Comparison of ENCODE assay signal across 8 mouse cellular contexts in genomic region chr10:7589592-7590233, GRCm38 (mm10). TPM values are rescaled to one million over a fixed set of nuclear protein-coding genes. Genes with fewer than 3 reads are reported as not detected.
A peak's percentile ranks its signal among the peaks of the same experiment; 100 is the strongest.
DNase-seq lines count a peak whose midpoint lies in the region; ATAC-seq and TF ChIP-seq lines count a peak whose summit lies in the region.

Gene Lrp11 (plus strand): TSS chr10:7589800.

- peak; percentile 93 for DNase-seq in MEL (ENCODE audit: low read depth, low spot score)
- peak; percentile 91 to 92 for DNase-seq in cerebellum, adult 2 months
- peak; percentile 85 for DNase-seq in forebrain, postnatal 0 days
- peak; percentile 94 for DNase-seq in heart, postnatal 4 days
- peak; percentile 57 for DNase-seq in layer of hippocampus, adult 9-10 months (ENCODE audit: low spot score)
- DNase-seq in ovary, postnatal 10 days (ENCODE audit: low spot score) = peak; percentile 92
- peak; percentile 82 to 91 for DNase-seq in thymus, postnatal 10 days (ENCODE audit: low spot score in 2 of 2)

- H3K27ac ChIP-seq in MEL (ENCODE audit: control insufficient read depth, low read depth, low read length) = peak within 1 kb of the TSS; percentile 63
- peak within 1 kb of the TSS; percentile 60 for H3K27ac ChIP-seq in cerebellum, adult 2 months (ENCODE audit: insufficient read depth, low read length)
- H3K27ac ChIP-seq in forebrain, postnatal 0 days (ENCODE audit: low read depth, low read length) = peak within 1 kb of the TSS; percentile 82
- H3K27ac ChIP-seq in lung, embryonic 16.5 days (ENCODE audit: low read length) = no peak within 1 kb of the TSS

- peak within 1 kb of the TSS; percentile 92 for H3K4me2 ChIP-seq in forebrain, postnatal 0 days (ENCODE audit: low read depth)
- peak within 1 kb of the TSS; percentile 98 for H3K4me2 ChIP-seq in lung, embryonic 16.5 days (ENCODE audit: low read depth, low read length)

- no peaks in the 10 kb centered on the region; the same call in 1 of the 2 replicates for H3K79me2 ChIP-seq in MEL (ENCODE audit: control insufficient read depth, insufficient read depth, low read length, poor library complexity)

- H3K36me3 ChIP-seq in MEL (ENCODE audit: control insufficient read depth in 1 of 2, insufficient read depth in 2 of 2, low read length in 2 of 2) = peaks cover 0 to 2% of the 10 kb centered on the region in 2 experiments; a peak in 1 of 4 replicates
- H3K36me3 ChIP-seq in forebrain, postnatal 0 days (ENCODE audit: insufficient read depth) = no peaks in the 10 kb centered on the region
- no peaks in the 10 kb centered on the region for H3K36me3 ChIP-seq in lung, embryonic 16.5 days (ENCODE audit: control insufficient read depth, insufficient read depth, low read length)

- no peaks in the 10 kb centered on the region for H3K9me3 ChIP-seq in MEL (replicated peaks; ENCODE audit: insufficient read depth, low read length)
- H3K9me3 ChIP-seq in forebrain, postnatal 0 days (ENCODE audit: low read length) = no peaks in the 10 kb centered on the region
- no peaks in the 10 kb centered on the region for H3K9me3 ChIP-seq in lung, embryonic 16.5 days (ENCODE audit: control insufficient read depth, low read length)

- peak within 1 kb of the TSS; percentile 73 for H3K9ac ChIP-seq in MEL (ENCODE audit: control insufficient read depth, low read depth, low read length, poor library complexity, severe bottlenecking)
- H3K9ac ChIP-seq in forebrain, postnatal 0 days = peak within 1 kb of the TSS; percentile 81
- H3K9ac ChIP-seq in lung, embryonic 16.5 days (ENCODE audit: low read length) = peak within 1 kb of the TSS; percentile 67

- TF ChIP-seq POLR2A in MEL (IDR thresholded peaks at IDR 0.05; ENCODE audit: control insufficient read depth in 1 of 2, insufficient read depth in 1 of 2, low read depth in 1 of 2, low read length in 2 of 2, poor library complexity in 1 of 2) = peak in 1 of 2 experiments; percentile 42; a peak in 2 of 4 replicates
- TF ChIP-seq POLR2A in cerebellum, adult 2 months (IDR thresholded peaks at IDR 0.05; ENCODE audit: borderline replicate concordance, insufficient read depth, low read length) = peak; percentile 91

- H3K27me3 ChIP-seq in MEL (ENCODE audit: control insufficient read depth in 1 of 2, insufficient read depth in 2 of 2, low read length in 2 of 2) = peaks cover 6 to 7% of the 10 kb centered on the region in 2 experiments; a peak in 3 of 4 replicates
- no peaks in the 10 kb centered on the region for H3K27me3 ChIP-seq in cerebellum, adult 2 months (ENCODE audit: control insufficient read depth, insufficient read depth, low read length)
- no peaks in the 10 kb centered on the region for H3K27me3 ChIP-seq in forebrain, postnatal 0 days (ENCODE audit: insufficient read depth, low read length)
- H3K27me3 ChIP-seq in lung, embryonic 16.5 days (ENCODE audit: control insufficient read depth, insufficient read depth, low read depth, low read length) = peaks cover 3% of the 10 kb centered on the region; the same call in 1 of the 2 replicates

- 0 out of 6 replicates have a peak, but pooled peaks of 1 of the 3 experiments have one; percentile 2 for TF ChIP-seq CTCF in MEL (IDR thresholded peaks at IDR 0.05 in 2 of 3, conservative IDR thresholded peaks at IDR 0.05 in 1 of 3; ENCODE audit: control insufficient read depth in 1 of 3, insufficient read depth in 1 of 3, low read depth in 2 of 3, low read length in 3 of 3, poor library complexity in 1 of 3, severe bottlenecking in 1 of 3)
- TF ChIP-seq CTCF in cerebellum, adult 2 months (IDR thresholded peaks at IDR 0.05; ENCODE audit: borderline replicate concordance, insufficient read depth, low read depth, low read length) = no peak
- peak; percentile 20; the same call in 1 of the 2 replicates for TF ChIP-seq CTCF in forebrain, postnatal 0 days (IDR thresholded peaks at IDR 0.05; ENCODE audit: low read depth)

- 0 out of 4 replicates have a peak, but pooled peaks of 1 of the 2 experiments have one; percentile 9 for TF ChIP-seq EP300 in MEL (IDR thresholded peaks at IDR 0.05; ENCODE audit: low read depth in 1 of 2, low read length in 2 of 2)

- H3K4me3 ChIP-seq in MEL (ENCODE audit: control insufficient read depth in 1 of 2, insufficient read depth in 1 of 2, low read depth in 2 of 2, low read length in 2 of 2) = peak within 1 kb of the TSS; percentile 76 to 83
- peak within 1 kb of the TSS; percentile 96 for H3K4me3 ChIP-seq in cerebellum, adult 2 months (replicated peaks; ENCODE audit: insufficient read depth, low read depth, low read length)
- peak within 1 kb of the TSS; percentile 75 for H3K4me3 ChIP-seq in forebrain, postnatal 0 days (ENCODE audit: low read depth, low read length)
- peak within 1 kb of the TSS; percentile 61 for H3K4me3 ChIP-seq in lung, embryonic 16.5 days (ENCODE audit: low read length)

- peaks cover 0 to 12% of the 10 kb centered on the region in 2 experiments; a peak in 2 of 4 replicates for H3K4me1 ChIP-seq in MEL (ENCODE audit: control insufficient read depth in 1 of 2, insufficient read depth in 2 of 2, low read length in 2 of 2)
- H3K4me1 ChIP-seq in cerebellum, adult 2 months (ENCODE audit: control insufficient read depth, insufficient read depth, low read length) = no peaks in the 10 kb centered on the region
- peaks cover 18% of the 10 kb centered on the region for H3K4me1 ChIP-seq in forebrain, postnatal 0 days (ENCODE audit: insufficient read depth)
- peaks cover 5% of the 10 kb centered on the region for H3K4me1 ChIP-seq in lung, embryonic 16.5 days (replicated peaks; ENCODE audit: control insufficient read depth, insufficient read depth, low read length)

- no peak for TF ChIP-seq RAD21 in MEL (IDR thresholded peaks at IDR 0.05; ENCODE audit: low read depth, low read length)

- under 1% methylated on average over 74 of the region's 76 CpGs for WGBS in cerebellum, adult 2 months
- WGBS in forebrain, postnatal 0 days = under 1% methylated on average over 75 of the region's 76 CpGs
- WGBS in lung, embryonic 16.5 days = 0% methylated on average over 55 of the region's 76 CpGs

- ATAC-seq in forebrain, postnatal 0 days = peak; percentile 95
- ATAC-seq in lung, embryonic 16.5 days (ENCODE audit: low read depth) = peak; percentile 98

TF ChIP-seq in MEL, 35 proteins besides CTCF, POLR2A, EP300 and RAD21 (continues in another document):
- TF ChIP-seq POLR2AphosphoS5 (IDR thresholded peaks at IDR 0.05; ENCODE audit: borderline replicate concordance, low read depth, low read length) = no peak
- TF ChIP-seq NELFE (IDR thresholded peaks at IDR 0.05; ENCODE audit: low read depth, low read length) = peak; percentile 21; the same call in 1 of the 2 replicates
- TF ChIP-seq POLR2AphosphoS2 (IDR thresholded peaks at IDR 0.05; ENCODE audit: low read length) = no peak
- no peak for TF ChIP-seq ETS1 (IDR thresholded peaks at IDR 0.05; ENCODE audit: low read depth, low read length)
- TF ChIP-seq MYB (IDR thresholded peaks at IDR 0.05; ENCODE audit: low read depth, low read length) = no peak
- peak; percentile 27; the same call in 1 of the 2 replicates for TF ChIP-seq TCF12 (IDR thresholded peaks at IDR 0.05; ENCODE audit: low read depth, low read length)
- no peak for TF ChIP-seq RCOR1 (IDR thresholded peaks at IDR 0.05; ENCODE audit: low read depth, low read length)
- no peak for TF ChIP-seq ZC3H11A (IDR thresholded peaks at IDR 0.05; ENCODE audit: low read depth, low read length)
- TF ChIP-seq E2F4 (IDR thresholded peaks at IDR 0.05; ENCODE audit: borderline replicate concordance, low read depth, low read length) = no peak
- TF ChIP-seq HCFC1 (IDR thresholded peaks at IDR 0.05; ENCODE audit: low read depth, low read length) = peak; percentile 81
- TF ChIP-seq MAX (IDR thresholded peaks at IDR 0.05; ENCODE audit: low read length) = peak; percentile 56; the same call in 1 of the 2 replicates
- TF ChIP-seq BHLHE40 (IDR thresholded peaks at IDR 0.05; ENCODE audit: borderline replicate concordance, low read depth, low read length) = no peak
- no peak for TF ChIP-seq USF2 (IDR thresholded peaks at IDR 0.05; ENCODE audit: borderline replicate concordance in 1 of 2, insufficient read depth in 1 of 2, low read depth in 1 of 2, low read length in 2 of 2)
- TF ChIP-seq ZKSCAN1 (IDR thresholded peaks at IDR 0.05; ENCODE audit: low read depth, low read length) = no peak
- no peak for TF ChIP-seq TAL1 (IDR thresholded peaks at IDR 0.05; ENCODE audit: low read length)
- TF ChIP-seq NRF1 (IDR thresholded peaks at IDR 0.05; ENCODE audit: insufficient read depth, low read depth, low read length, poor library complexity, severe bottlenecking) = no peak
- no peak for TF ChIP-seq CHD1 (IDR thresholded peaks at IDR 0.05; ENCODE audit: low read depth, low read length)
- peak; percentile 95 for TF ChIP-seq MXI1 (IDR thresholded peaks at IDR 0.05; ENCODE audit: low read depth, low read length)
- no peak for TF ChIP-seq JUND (IDR thresholded peaks at IDR 0.05; ENCODE audit: low read depth, low read length)
- no peak for TF ChIP-seq GABPA (IDR thresholded peaks at IDR 0.05; ENCODE audit: low read depth, low read length)
- TF ChIP-seq SMC3 (IDR thresholded peaks at IDR 0.05; ENCODE audit: low read depth, low read length) = no peak
- peak; percentile 87 for TF ChIP-seq TBP (IDR thresholded peaks at IDR 0.05; ENCODE audit: low read depth, low read length)
- no peak for TF ChIP-seq ZMIZ1 (IDR thresholded peaks at IDR 0.05; ENCODE audit: low read depth, low read length)
- TF ChIP-seq SIN3A (IDR thresholded peaks at IDR 0.05; ENCODE audit: low read length) = peak; percentile 96
- TF ChIP-seq MAZ (IDR thresholded peaks at IDR 0.05; ENCODE audit: low read depth, low read length) = peak; percentile 64; the same call in 1 of the 2 replicates
- TF ChIP-seq USF1 (IDR thresholded peaks at IDR 0.05; ENCODE audit: low read depth, low read length) = no peak
- TF ChIP-seq MEF2A (IDR thresholded peaks at IDR 0.05; ENCODE audit: extremely low read depth, insufficient replicate concordance, low read depth, low read length, poor library complexity, severe bottlenecking) = no peak
- TF ChIP-seq ELF1 (IDR thresholded peaks at IDR 0.05; ENCODE audit: low read depth, low read length) = peak; percentile 79
- TF ChIP-seq MAFK (IDR thresholded peaks at IDR 0.05; ENCODE audit: borderline replicate concordance, low read depth, low read length) = no peak

RNA-seq across cellular contexts. Expression of gene Lrp11, which starts in this region (rescaled TPM):
- total RNA-seq in MEL (2012; rRNA removed) = 0.72 and 0.92 TPM in 2 replicates
- polyA plus RNA-seq in MEL (2012; ENCODE audit: insufficient read depth in 1 of 2, insufficient read length in 2 of 2, low read depth in 1 of 2, low replicate concordance in 2 of 2, missing spikeins in 1 of 2) = 1 to 10 TPM in 1 of 2 experiments, not detected in 1; 1.0 TPM
- polyA plus RNA-seq in cerebellum, adult 2 months (2012; rRNA removed) = 137 and 141 TPM in 2 replicates
- total RNA-seq in forebrain, postnatal 0 days (2014; rRNA removed) = 113 and 115 TPM in 2 replicates
- polyA plus RNA-seq in forebrain, postnatal 0 days (2015; fragmentation: Nextera tagmentation; extraction: Ambion mirVana) = 54.4 and 57.8 TPM in 2 replicates
- 1 to 10 TPM; 1.4 to 1.5 TPM for total RNA-seq in heart, postnatal 4 days (2021)
- 2.8 and 2.9 TPM in 2 replicates for polyA plus RNA-seq in lung, embryonic 16.5 days (2015; fragmentation: Nextera tagmentation; extraction: Ambion mirVana)

Comparison
In these comparisons a context has a peak if more than half of its experiments do, and no peak if none do; other contexts are left out.
1. RNA of gene Lrp11 (total RNA-seq): 113 to 115 TPM in forebrain, postnatal 0 days; 1.4 to 1.5 TPM in heart, postnatal 4 days and 0.72 to 0.92 TPM in MEL; every median in the first group is over 10 times any median in the second.
2. RNA of gene Lrp11 (polyA plus RNA-seq): 137 to 141 TPM in cerebellum, adult 2 months and 54.4 to 57.8 TPM in forebrain, postnatal 0 days; 2.8 to 2.9 TPM in lung, embryonic 16.5 days and 1.0 TPM in MEL; every median in the first group is over 10 times any median in the second.
3. Peak in every context shown above with its lines, with median percentiles within 50 percentile points of each other: DNase-seq, H3K4me3 ChIP-seq and H3K9ac ChIP-seq.